ENCODE assay signal across 9 mouse cellular contexts in the genomic region with DNA sequence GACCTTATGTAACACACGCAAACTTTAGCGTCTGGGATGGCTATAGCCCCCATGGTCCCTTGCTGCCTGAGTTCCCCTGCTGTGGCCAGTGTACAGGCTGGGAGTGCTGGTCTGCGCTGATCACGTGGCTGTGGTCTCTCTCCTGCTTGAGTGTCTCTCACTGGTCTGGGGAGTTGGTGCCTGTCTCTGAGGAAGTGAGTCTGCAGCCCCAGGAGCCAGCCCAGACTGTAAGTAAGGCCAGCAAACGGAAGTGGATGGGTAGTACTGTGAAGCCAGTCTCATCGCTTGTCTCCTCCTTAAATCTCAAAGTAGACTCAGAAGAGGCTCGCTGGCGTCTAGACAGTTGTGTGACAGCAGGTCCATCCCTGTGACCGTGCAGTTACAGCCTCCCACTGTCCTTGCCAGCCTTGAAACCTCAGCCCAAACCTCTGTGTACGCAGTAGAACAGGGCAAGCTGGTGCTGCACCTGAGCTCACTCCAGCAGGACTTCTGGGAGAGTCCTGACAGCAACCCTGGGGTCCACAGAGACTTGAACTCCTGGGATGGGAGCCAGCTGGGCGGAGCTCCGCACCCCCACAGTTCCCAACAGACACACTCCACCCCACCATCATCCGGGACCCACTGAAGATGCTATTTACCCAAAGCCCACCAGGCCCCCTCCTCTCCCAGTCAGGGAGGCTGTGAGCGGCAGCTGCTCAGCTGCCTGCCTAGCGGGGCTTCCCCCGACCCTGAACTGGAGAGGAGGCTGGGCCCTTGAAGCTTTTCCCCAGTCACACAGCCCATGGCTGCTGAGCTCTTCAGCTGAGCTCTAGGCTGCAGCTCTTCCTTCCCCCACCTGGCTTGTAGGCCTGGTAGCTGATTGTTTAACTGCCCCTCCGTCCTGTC. TPM values are rescaled to one million over a fixed set of nuclear protein-coding genes. Genes with fewer than 3 reads are reported as not detected.
A peak's percentile ranks its signal among the peaks of the same experiment; 100 is the strongest.
DNase-seq lines count a peak whose midpoint lies in the region; ATAC-seq lines count a peak whose summit lies in the region.
"Had no signal": no experiment of that assay in that cellular context is flagged by ENCODE, and none has a peak within 500 bp of the region (broad histone marks: within the 10 kb centered on the region; RNA-seq: fewer than 3 reads in every experiment).

No protein-coding gene starts in this region.

- no peaks in the 10 kb centered on the region for H3K9me3 ChIP-seq in embryonic facial prominence, embryonic 12.5 days
- H3K9me3 ChIP-seq in limb, embryonic 15.5 days = no peaks in the 10 kb centered on the region

- peak overlapping the region; percentile 75 for H3K27ac ChIP-seq in embryonic facial prominence, embryonic 12.5 days
- peak overlapping the region; percentile 52 for H3K27ac ChIP-seq in limb, embryonic 15.5 days

- peak; percentile 67; the same call in 1 of the 2 replicates for ATAC-seq in embryonic facial prominence, embryonic 12.5 days (ENCODE audit: insufficient number of reproducible peaks, insufficient read depth, low FRiP score, low TSS enrichment)
- ATAC-seq in limb, embryonic 15.5 days (ENCODE audit: insufficient number of reproducible peaks, low FRiP score, low TSS enrichment, low read depth) = no peak
- ATAC-seq in erythroblast, adult 5-6 weeks (replicated peaks; ENCODE audit: low FRiP score, poor library complexity, severe bottlenecking) = no peak

- peaks cover 30% of the 10 kb centered on the region for H3K36me3 ChIP-seq in embryonic facial prominence, embryonic 12.5 days
- H3K36me3 ChIP-seq in limb, embryonic 15.5 days = peaks cover 37% of the 10 kb centered on the region

- H3K4me3 ChIP-seq in embryonic facial prominence, embryonic 12.5 days = no peak overlapping the region
- H3K4me3 ChIP-seq in limb, embryonic 15.5 days = no peak overlapping the region

- H3K9ac ChIP-seq in embryonic facial prominence, embryonic 12.5 days = peak overlapping the region; percentile 16; the same call in 1 of the 2 replicates
- H3K9ac ChIP-seq in limb, embryonic 15.5 days = no peak overlapping the region

- no peak overlapping the region for H3K4me2 ChIP-seq in embryonic facial prominence, embryonic 12.5 days (replicated peaks)
- H3K4me2 ChIP-seq in limb, embryonic 15.5 days = no peak overlapping the region

- peak; percentile 69 for DNase-seq in layer of hippocampus, adult 11-12 months (ENCODE audit: low spot score)
- DNase-seq in layer of hippocampus, postnatal 10 days (ENCODE audit: low spot score in 2 of 2) = no peak
- peak; percentile 91 for DNase-seq in 416B (ENCODE audit: low read depth)
- DNase-seq in adrenal gland, adult 2 months = no peak
- no peak for DNase-seq in ovary, postnatal 10 days (ENCODE audit: low spot score)
- DNase-seq: kidney, postnatal 4 days had no signal

- peaks cover 28% of the 10 kb centered on the region for H3K4me1 ChIP-seq in embryonic facial prominence, embryonic 12.5 days
- H3K4me1 ChIP-seq in limb, embryonic 15.5 days = peaks cover 23% of the 10 kb centered on the region

- 68% methylated on average over 17 of the region's 17 CpGs for whole genome bisulfite sequencing in embryonic facial prominence, embryonic 12.5 days
- WGBS in limb, embryonic 15.5 days = 67% methylated on average over 17 of the region's 17 CpGs

- H3K27me3 ChIP-seq in embryonic facial prominence, embryonic 12.5 days = no peaks in the 10 kb centered on the region
- no peaks in the 10 kb centered on the region for H3K27me3 ChIP-seq in limb, embryonic 15.5 days

RNA-seq across cellular contexts. Expression of a gene that starts 18.6 kb away (rescaled TPM):
- 10 to 100 TPM; 26.0 to 36.2 TPM for total RNA-seq in layer of hippocampus, postnatal 10 days (2021)
- 37.0 and 38.4 TPM in 2 replicates for polyA plus RNA-seq in embryonic facial prominence, embryonic 12.5 days (2016; fragmentation: Nextera tagmentation; extraction: Ambion mirVana)
- polyA plus RNA-seq in limb, embryonic 15.5 days (2015; fragmentation: Nextera tagmentation; extraction: Ambion mirVana) = 30.6 and 33.9 TPM in 2 replicates
- total RNA-seq in adrenal gland, adult 2 months (2021) = 10 to 100 TPM; 19.5 to 22.5 TPM
- polyA plus RNA-seq in adrenal gland, adult 2 months (2012; rRNA removed) = 27.8 and 31.5 TPM in 2 replicates
- total RNA-seq in erythroblast, adult 5-6 weeks (2015; ENCODE audit: low replicate concordance) = 23.1 TPM in 1 of 2 replicates, not detected in the other
- 0.68 and 8.4 TPM in 2 replicates for total RNA-seq in erythroblast, adult 5-6 weeks (2017; ENCODE audit: low replicate concordance)

RNA-seq across cellular contexts. Expression of a gene that starts 33.6 kb away (rescaled TPM):
- total RNA-seq in layer of hippocampus, postnatal 10 days (2021) = 100 to 1,000 TPM; 503 to 535 TPM
- 496 and 505 TPM in 2 replicates for polyA plus RNA-seq in embryonic facial prominence, embryonic 12.5 days (2016; fragmentation: Nextera tagmentation; extraction: Ambion mirVana)
- 509 and 665 TPM in 2 replicates for polyA plus RNA-seq in limb, embryonic 15.5 days (2015; fragmentation: Nextera tagmentation; extraction: Ambion mirVana)
- total RNA-seq in adrenal gland, adult 2 months (2021) = 100 to 1,000 TPM; 826 to 935 TPM
- 2,217 and 2,897 TPM in 2 replicates for polyA plus RNA-seq in adrenal gland, adult 2 months (2012; rRNA removed)
- total RNA-seq in erythroblast, adult 5-6 weeks (2015; ENCODE audit: low replicate concordance) = 515 and 525 TPM in 2 replicates
- total RNA-seq in erythroblast, adult 5-6 weeks (2017; ENCODE audit: low replicate concordance) = 92.4 and 200 TPM in 2 replicates

RNA-seq across cellular contexts. Expression of a gene that starts 55.9 kb away (rescaled TPM):
- 1 to 10 TPM; 5.6 to 6.1 TPM for total RNA-seq in layer of hippocampus, postnatal 10 days (2021)
- polyA plus RNA-seq in embryonic facial prominence, embryonic 12.5 days (2016; fragmentation: Nextera tagmentation; extraction: Ambion mirVana) = 14.1 and 17.9 TPM in 2 replicates
- 15.5 and 16.2 TPM in 2 replicates for polyA plus RNA-seq in limb, embryonic 15.5 days (2015; fragmentation: Nextera tagmentation; extraction: Ambion mirVana)
- total RNA-seq in adrenal gland, adult 2 months (2021) = 10 to 100 TPM in 1 of 2 experiments, 1 to 10 TPM in 1; 8.6 to 12.5 TPM
- polyA plus RNA-seq in adrenal gland, adult 2 months (2012; rRNA removed) = 15.9 and 17.6 TPM in 2 replicates
- not detected in 2 replicates for total RNA-seq in erythroblast, adult 5-6 weeks (2015; ENCODE audit: low replicate concordance)
- total RNA-seq in erythroblast, adult 5-6 weeks (2017; ENCODE audit: low replicate concordance) = not detected in 2 replicates

Comparison
In these comparisons a context has a peak if more than half of its experiments do, and no peak if none do; other contexts are left out.
1. DNase-seq: peak in layer of hippocampus, adult 11-12 months (single experiment) and 416B (single experiment); none in layer of hippocampus, postnatal 10 days (0 of 2), adrenal gland, adult 2 months (single experiment) and ovary, postnatal 10 days (single experiment).
2. RNA of a gene that starts 55.9 kb away (total RNA-seq): 8.6 to 12.5 TPM in adrenal gland, adult 2 months and 5.6 to 6.1 TPM in layer of hippocampus, postnatal 10 days; not detected in erythroblast, adult 5-6 weeks; every median in the first group is over 4 times any median in the second.